Mouse (Mus musculus): ENCODE data around the gene Nek2.

- TF ChIP-seq CTCF (IDR thresholded peaks at IDR 0.05; ENCODE audit: low read depth, low read length) (no peak), POLR2A (IDR thresholded peaks at IDR 0.05; ENCODE audit: extremely low read depth, insufficient read depth, low read length) (no peak)
These were observed 56.4 kb downstream of the Nek2 start for GRCm38 (mm10) chr1:191877681-191878080.
